Mouse (Mus musculus) CH12.LX (cell line): ENCODE results near the gene Chst11. TPM values are rescaled to one million over a fixed set of nuclear protein-coding genes. Genes with fewer than 3 reads are reported as not detected.

Experiments used
- DNase-seq: peaks from one replicate; pipeline ENCODE4 v3.0.0-alpha.2; 2013; ENCODE audit errors: extremely low read depth
- H3K27ac ChIP-seq: 2 replicates; pipeline ENCODE4 v1.5.1; 2012; ENCODE audit warnings: low read depth, mild to moderate bottlenecking, control low read depth, moderate library complexity; ENCODE audit not compliant: insufficient read depth
- H3K27me3 ChIP-seq: replicated peaks from 2 replicates; pipeline ENCODE3; 2012; ENCODE audit warnings: inconsistent platforms
- H3K36me3 ChIP-seq, 2 experiments: replicated peaks in 1 of 2; 2 replicates each; pipeline versions ENCODE3 to v1.6.1; 2012; ENCODE audit warnings: inconsistent platforms in 1 of 2, low read length in 1 of 2, mild to moderate bottlenecking in 1 of 2, mixed read lengths in 1 of 2, moderate library complexity in 1 of 2; ENCODE audit not compliant: control insufficient read depth in 1 of 2, insufficient read depth in 1 of 2
- H3K4me1 ChIP-seq, 2 experiments: 2 replicates each; pipeline ENCODE4 v1.6.1; 2012; ENCODE audit warnings: inconsistent platforms in 1 of 2, moderate library complexity in 1 of 2; ENCODE audit not compliant: insufficient read depth in 2 of 2, control insufficient read depth in 1 of 2
- H3K4me2 ChIP-seq: 2 replicates; pipeline ENCODE4 v1.6.1; 2012; ENCODE audit warnings: low read depth, mild to moderate bottlenecking, control low read depth; ENCODE audit not compliant: poor library complexity, insufficient read depth, severe bottlenecking
- H3K4me3 ChIP-seq, 3 experiments: fragments of 150-350 bp in 1 of 3; sonication (generic) in 1 of 3; replicated peaks in 1 of 3; 2 replicates each; pipeline versions ENCODE3 to v1.5.1; 2011 to 2012; ENCODE audit warnings: low read depth in 2 of 3, low read length in 2 of 3, mild to moderate bottlenecking in 2 of 3, moderate library complexity in 2 of 3, control low read depth in 1 of 3, improper control_type of control experiment in 1 of 3, inconsistent platforms in 1 of 3, mixed read lengths in 1 of 3; ENCODE audit not compliant: poor library complexity in 1 of 3
- H3K79me2 ChIP-seq: replicated peaks from 2 replicates; pipeline ENCODE4 v1.6.1; 2012; ENCODE audit warnings: mild to moderate bottlenecking, moderate library complexity; ENCODE audit not compliant: control insufficient read depth, poor library complexity, insufficient read depth, severe bottlenecking; ENCODE audit errors: extremely low read depth
- H3K9ac ChIP-seq: 2 replicates; pipeline ENCODE4 v1.6.1; 2012; ENCODE audit warnings: low read depth, mild to moderate bottlenecking, control low read depth, moderate library complexity; ENCODE audit not compliant: insufficient read depth
- H3K9me3 ChIP-seq: replicated peaks from 2 replicates; pipeline ENCODE3; 2012; ENCODE audit warnings: low read length, inconsistent platforms, mixed read lengths
- BHLHE40 ChIP-seq: IDR thresholded peaks from 2 replicates; pipeline ENCODE4 v1.6.1; 2011; ENCODE audit warnings: mild to moderate bottlenecking, low read depth, low read length, improper control_type of control experiment
- CHD1 ChIP-seq: IDR thresholded peaks from 2 replicates; pipeline ENCODE4 v1.6.1; 2012; ENCODE audit warnings: low read depth, low read length, improper control_type of control experiment, inconsistent platforms
- CHD2 ChIP-seq: IDR thresholded peaks from 2 replicates; pipeline ENCODE4 v1.6.1; 2011; ENCODE audit warnings: low read length, improper control_type of control experiment
- ELF1 ChIP-seq: IDR thresholded peaks from 2 replicates; pipeline ENCODE4 v1.6.1; 2014; ENCODE audit warnings: low read depth, mild to moderate bottlenecking, inconsistent platforms, low read length, improper control_type of control experiment
- EP300 ChIP-seq: IDR thresholded peaks from 2 replicates; pipeline ENCODE4 v1.6.1; 2011; ENCODE audit warnings: low read length, improper control_type of control experiment
- HCFC1 ChIP-seq: IDR thresholded peaks from 2 replicates; pipeline ENCODE4 v1.6.1; 2012; ENCODE audit warnings: low read depth, mild to moderate bottlenecking, inconsistent platforms, low read length, improper control_type of control experiment
- IRF4 ChIP-seq: IDR thresholded peaks from 2 replicates; pipeline ENCODE4 v1.6.1; 2014; ENCODE audit warnings: low read depth, mild to moderate bottlenecking, inconsistent platforms, low read length, improper control_type of control experiment
- JUND ChIP-seq: conservative IDR thresholded peaks from 2 replicates; pipeline ENCODE4 v1.6.1; 2011; ENCODE audit warnings: low read depth, low read length, improper control_type of control experiment
- KAT2A ChIP-seq: IDR thresholded peaks from 2 replicates; pipeline ENCODE4 v1.6.1; 2012; ENCODE audit warnings: low read length, improper control_type of control experiment, inconsistent platforms; ENCODE audit not compliant: insufficient replicate concordance
- MAFK ChIP-seq: IDR thresholded peaks from 2 replicates; pipeline ENCODE4 v1.6.1; 2011; ENCODE audit warnings: low read length, improper control_type of control experiment; ENCODE audit not compliant: insufficient replicate concordance
- MAZ ChIP-seq: IDR thresholded peaks from 2 replicates; pipeline ENCODE4 v1.6.1; 2012; ENCODE audit warnings: low read depth, mild to moderate bottlenecking, inconsistent platforms, low read length, improper control_type of control experiment, moderate library complexity
- MEF2A ChIP-seq: IDR thresholded peaks from 2 replicates; pipeline ENCODE4 v1.6.1; 2014; ENCODE audit warnings: low read depth, mild to moderate bottlenecking, inconsistent platforms, low read length, improper control_type of control experiment, borderline replicate concordance
- NRF1 ChIP-seq: IDR thresholded peaks from 2 replicates; pipeline ENCODE4 v1.6.1; 2014; ENCODE audit warnings: low read depth, mild to moderate bottlenecking, inconsistent platforms, low read length, improper control_type of control experiment, moderate library complexity
- PAX5 ChIP-seq: IDR thresholded peaks from 2 replicates; pipeline ENCODE4 v1.6.1; 2012; ENCODE audit warnings: low read length, inconsistent platforms, mixed read lengths
- POLR2A ChIP-seq: IDR thresholded peaks from 2 replicates; pipeline ENCODE4 v1.6.1; 2011; ENCODE audit warnings: low read depth, mild to moderate bottlenecking, improper control_type of control experiment, low read length
- POLR2AphosphoS2 ChIP-seq: IDR thresholded peaks from 2 replicates; pipeline ENCODE4 v1.6.1; 2011; ENCODE audit warnings: low read depth, low read length, improper control_type of control experiment
- RAD21 ChIP-seq: IDR thresholded peaks from 2 replicates; pipeline ENCODE4 v1.6.1; 2011; ENCODE audit warnings: low read depth, mild to moderate bottlenecking, low read length, improper control_type of control experiment, moderate library complexity
- RCOR1 ChIP-seq: conservative IDR thresholded peaks from 2 replicates; pipeline ENCODE4 v1.6.1; 2012; ENCODE audit warnings: low read depth, mild to moderate bottlenecking, inconsistent platforms, low read length, improper control_type of control experiment
- SIN3A ChIP-seq: IDR thresholded peaks from 2 replicates; pipeline ENCODE4 v1.6.1; 2012; ENCODE audit warnings: low read length, improper control_type of control experiment, inconsistent platforms
- SMC3 ChIP-seq: IDR thresholded peaks from 2 replicates; pipeline ENCODE4 v1.6.1; 2011; ENCODE audit warnings: low read depth, low read length, improper control_type of control experiment
- USF2 ChIP-seq: conservative IDR thresholded peaks from 2 replicates; pipeline ENCODE4 v1.6.1; 2011; ENCODE audit warnings: low read depth, low read length, improper control_type of control experiment
- ZC3H11A ChIP-seq: IDR thresholded peaks from 2 replicates; pipeline ENCODE4 v1.6.1; 2012; ENCODE audit warnings: low read depth, mild to moderate bottlenecking, inconsistent platforms, low read length, improper control_type of control experiment
- ZNF384 ChIP-seq: IDR thresholded peaks from 2 replicates; pipeline ENCODE4 v1.6.1; 2012; ENCODE audit warnings: low read depth, low read length, improper control_type of control experiment, inconsistent platforms
- dilution Hi-C: fragments of 300-500 bp; cut with MboI; formaldehyde crosslinking; loops from 2 replicates; pipeline ENCODE4 v1.14.3; 2020; ENCODE audit warnings: low sequenced_read_pairs; ENCODE audit not compliant: extremely low pct_unique_long_range_greater_than_20kb, extremely low pct_ligation_motif_present
- in situ Hi-C: fragments of 300-500 bp; cut with MboI; formaldehyde crosslinking; loops from 3 replicates; pipeline ENCODE4 v1.14.3; 2019; ENCODE audit warnings: low sequenced_read_pairs, low pct_ligation_motif_present, low pct_unique_long_range_greater_than_20kb, mixed read lengths
- polyA plus RNA-seq: library from polyadenylated mRNA; unstranded; fragments of >175 nt; gene quantifications from 2 replicates; pipeline ENCODE4 v1.2.1, GENCODE M21; 2012; ENCODE audit warnings: low read depth; ENCODE audit not compliant: insufficient read length
- total RNA-seq, 2 experiments: library from RNA; depleted of rRNA; stranded (reverse); fragments of 300-350 nt in 1 of 2; fragments of >200 nt in 1 of 2; gene quantifications; 2 replicates each; pipeline ENCODE4 v1.2.3; 2012 to 2014

The Chst11 gene
- total and polyA plus RNA-seq, 3 experiments, result 3.6 to 5.3 (median 4.5) TPM

GRCm38 (mm10) chr10:83080275-83080741, 95.0 kb downstream of the Chst11 start:
- in situ Hi-C loops (no loop called here), dilution Hi-C loops (no loop called here)
- Histone ChIP-seq H3K36me3 (no peaks in the 10 kb centered on the region), H3K4me1 (peaks cover 0 to 3% of the 10 kb centered on the region in 2 experiments; a peak in 1 of 4 replicates), H3K4me3 (no peak overlapping the region), H3K9ac (no peak overlapping the region), H3K27ac (no peak overlapping the region), H3K27me3 (no peaks in the 10 kb centered on the region), H3K79me2 (no peaks in the 10 kb centered on the region), H3K4me2 (no peak overlapping the region), H3K9me3 (no peaks in the 10 kb centered on the region)
- TF ChIP-seq RCOR1 (no peak), CHD1 (no peak), KAT2A (no peak), ELF1 (no peak), NRF1 (no peak), MEF2A (no peak), POLR2A (no peak), MAFK (no peak), ZC3H11A (no peak), SMC3 (no peak)
- DNase-seq, result no peak

DNA sequence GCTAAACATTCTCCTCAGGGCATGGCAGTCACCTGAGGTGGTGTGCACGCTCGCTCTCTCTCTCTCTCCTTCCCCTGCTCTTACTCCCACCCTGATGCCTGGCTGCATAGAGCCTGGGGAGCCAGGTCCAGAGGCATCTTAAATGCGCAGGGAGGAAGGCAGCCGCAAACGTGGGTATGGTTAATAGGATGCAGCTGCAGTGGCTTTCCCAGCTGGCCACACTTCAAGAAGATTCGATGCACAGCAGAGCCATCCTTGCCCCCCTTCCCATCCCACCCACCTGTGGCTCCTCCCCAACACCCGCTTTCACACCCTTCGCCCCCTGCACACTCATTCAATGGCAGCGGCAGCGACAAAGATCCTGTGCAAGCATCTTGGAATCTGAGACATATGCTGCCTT, 95.6 kb downstream of the Chst11 start:
- Histone ChIP-seq H3K27ac (no peak overlapping the region), H3K27me3 (no peaks in the 10 kb centered on the region), H3K36me3 (no peaks in the 10 kb centered on the region)
- no peak for DNase-seq
- in situ Hi-C loops, result no loop called here
- TF ChIP-seq MAZ (no peak), JUND (no peak), CHD2 (no peak), HCFC1 (no peak), BHLHE40 (no peak), EP300 (no peak), IRF4 (no peak), RAD21 (no peak), MEF2A (no peak), SIN3A (no peak), SMC3 (no peak), ZNF384 (no peak), ZC3H11A (no peak), POLR2AphosphoS2 (no peak), PAX5 (no peak), CHD1 (no peak), USF2 (no peak), KAT2A (no peak)
- TF ChIP-seq, all 38 proteins: peak for 0
- dilution Hi-C loops, result no loop called here
- H3K9me3 ChIP-seq, result no peaks in the 10 kb centered on the region
- peaks cover 0 to 3% of the 10 kb centered on the region in 2 experiments; a peak in 1 of 4 replicates for H3K4me1 ChIP-seq
- no peak overlapping the region for H3K4me2 ChIP-seq
- no peak overlapping the region for H3K9ac ChIP-seq
- H3K4me3 ChIP-seq, result no peak overlapping the region
- no peaks in the 10 kb centered on the region for H3K79me2 ChIP-seq
